ENCODE assay signal across 8 mouse cellular contexts in the genomic region with DNA sequence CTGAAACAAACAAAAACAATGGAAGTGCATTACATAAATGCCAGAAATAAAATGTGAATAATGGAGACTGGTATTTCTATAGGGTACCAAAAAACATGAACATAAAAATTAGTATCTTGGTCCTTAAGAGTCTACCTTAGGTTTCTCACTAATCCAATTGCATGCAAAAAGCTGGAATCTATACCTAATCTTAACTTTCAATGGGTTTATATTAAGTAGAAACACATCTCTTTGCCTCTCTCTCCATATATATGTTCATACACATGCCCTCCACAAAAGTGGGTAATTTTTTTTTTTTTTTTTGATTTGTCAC. TPM values are rescaled to one million over a fixed set of nuclear protein-coding genes. Genes with fewer than 3 reads are reported as not detected.
DNase-seq lines count a peak whose midpoint lies in the region; ATAC-seq and TF ChIP-seq lines count a peak whose summit lies in the region.

A gene (plus strand): TSS at position 301 of the 313 bp plus-strand sequence.

- peak within 1 kb of the TSS; percentile 66 for H3K4me2 ChIP-seq in midbrain, embryonic 14.5 days (ENCODE audit: low read length)

- peaks cover 2% of the 10 kb centered on the region; the same call in 1 of the 2 replicates for H3K4me1 ChIP-seq in bone marrow macrophage, adult 2 months (ENCODE audit: control insufficient read depth, insufficient read depth, low read length)
- H3K4me1 ChIP-seq in midbrain, embryonic 14.5 days (ENCODE audit: control insufficient read depth, insufficient read depth, low read length), result peaks cover 3% of the 10 kb centered on the region; the same call in 1 of the 2 replicates

- TF ChIP-seq POLR2A in bone marrow macrophage, adult 2 months (IDR thresholded peaks at IDR 0.05; ENCODE audit: borderline replicate concordance, low read depth, low read length), result no peak

- peak within 1 kb of the TSS; percentile 67 for H3K4me3 ChIP-seq in layer of hippocampus, adult 2 months
- H3K4me3 ChIP-seq in bone marrow macrophage, adult 2 months (ENCODE audit: insufficient read depth, low read length), result peak within 1 kb of the TSS; percentile 80
- peak within 1 kb of the TSS; percentile 68 for H3K4me3 ChIP-seq in midbrain, embryonic 14.5 days (replicated peaks; ENCODE audit: low read depth, low read length)

- no peak for DNase-seq in layer of hippocampus, adult 2 months (ENCODE audit: low spot score in 2 of 2)
- DNase-seq in layer of hippocampus, adult 9-10 months (ENCODE audit: low spot score), result no peak
- no peak for DNase-seq in layer of hippocampus, postnatal 14 days (ENCODE audit: low spot score in 2 of 2)
- DNase-seq in midbrain, embryonic 14.5 days, result no peak
- DNase-seq in cerebellum, postnatal 4 days (ENCODE audit: low spot score in 2 of 2), result no peak
- DNase-seq in spleen, adult 18-20 months, result no peak

- TF ChIP-seq CTCF in layer of hippocampus, adult 2 months (conservative IDR thresholded peaks at IDR 0.05), result no peak
- TF ChIP-seq CTCF in bone marrow macrophage, adult 2 months (IDR thresholded peaks at IDR 0.05; ENCODE audit: low read depth, low read length), result no peak

- H3K27me3 ChIP-seq in midbrain, embryonic 14.5 days (ENCODE audit: control insufficient read depth, insufficient read depth, low read length), result no peaks in the 10 kb centered on the region

- no peaks in the 10 kb centered on the region for H3K9me3 ChIP-seq in midbrain, embryonic 14.5 days (ENCODE audit: control insufficient read depth, low read length)

- peak within 1 kb of the TSS; percentile 91 for H3K9ac ChIP-seq in midbrain, embryonic 14.5 days (replicated peaks; ENCODE audit: low read length)

- no peaks in the 10 kb centered on the region for H3K36me3 ChIP-seq in midbrain, embryonic 14.5 days (ENCODE audit: control insufficient read depth, insufficient read depth, low read length)

- peak within 1 kb of the TSS; percentile 100 for H3K27ac ChIP-seq in layer of hippocampus, adult 2 months
- H3K27ac ChIP-seq in bone marrow macrophage, adult 2 months (ENCODE audit: insufficient read depth, low read depth, low read length), result peak within 1 kb of the TSS; percentile 81
- peak within 1 kb of the TSS; percentile 99 for H3K27ac ChIP-seq in midbrain, embryonic 14.5 days (replicated peaks; ENCODE audit: low read depth, low read length)

- no peak for ATAC-seq in granulocyte monocyte progenitor cell, adult 5-6 weeks (replicated peaks; ENCODE audit: poor library complexity, severe bottlenecking)
- no peak for ATAC-seq in midbrain, embryonic 14.5 days (ENCODE audit: low FRiP score, low TSS enrichment)

RNA-seq across cellular contexts. Expression of the gene that starts here (rescaled TPM):
- 10 to 100 TPM; 90.6 to 93.9 TPM for total RNA-seq in layer of hippocampus, adult 2 months (2021)
- 38.8 and 45.5 TPM in 2 replicates for polyA plus RNA-seq in bone marrow macrophage, adult 2 months (2012; ENCODE audit: insufficient read depth, insufficient read length, missing spikeins)
- 31.7 and 42.5 TPM in 2 replicates for total RNA-seq in granulocyte monocyte progenitor cell, adult 5-6 weeks (2014; fragmentation: Nextera tagmentation)
- total RNA-seq in granulocyte monocyte progenitor cell, adult 5-6 weeks (2017), result 74.2 and 88.5 TPM in 2 replicates
- 10 to 100 TPM; 67.8 to 72.6 TPM for total RNA-seq in layer of hippocampus, postnatal 14 days (2021)
- polyA plus RNA-seq in midbrain, embryonic 14.5 days (2014; fragmentation: Nextera tagmentation; extraction: Ambion mirVana), result 111 and 117 TPM in 2 replicates
